Mouse (Mus musculus) MEL (cell line): ENCODE data around the gene Arhgap33.

Experiments used
- CHD1 ChIP-seq: IDR thresholded peaks from 2 replicates; pipeline ENCODE4 v1.6.1; 2012; ENCODE audit warnings: low read depth, mild to moderate bottlenecking, inconsistent platforms, low read length, improper control_type of control experiment
- CTCF ChIP-seq, 3 experiments: IDR thresholded peaks in 2 of 3; conservative IDR thresholded peaks in 1 of 3; 2 replicates each; pipeline ENCODE4 v1.5.1; 2011 to 2012; ENCODE audit warnings: low read length in 3 of 3, low read depth in 2 of 3, mild to moderate bottlenecking in 2 of 3, improper control_type of control experiment in 1 of 3, inconsistent platforms in 1 of 3, mixed read lengths in 1 of 3, moderate library complexity in 1 of 3; ENCODE audit not compliant: control insufficient read depth in 1 of 3, insufficient read depth in 1 of 3, poor library complexity in 1 of 3, severe bottlenecking in 1 of 3
- EP300 ChIP-seq, 2 experiments: IDR thresholded peaks; 2 replicates each; pipeline ENCODE4 v1.6.1; 2011; ENCODE audit warnings: improper control_type of control experiment in 2 of 2, low read length in 2 of 2, low read depth in 1 of 2, mild to moderate bottlenecking in 1 of 2
- GATA1 ChIP-seq: IDR thresholded peaks from 2 replicates; pipeline ENCODE4 v1.6.1; 2011; ENCODE audit warnings: low read depth, low read length, improper control_type of control experiment
- HCFC1 ChIP-seq: IDR thresholded peaks from 2 replicates; pipeline ENCODE4 v1.6.1; 2012; ENCODE audit warnings: low read depth, mild to moderate bottlenecking, inconsistent platforms, low read length, improper control_type of control experiment, moderate library complexity
- MYB ChIP-seq: IDR thresholded peaks from 2 replicates; pipeline ENCODE4 v1.6.1; 2011; ENCODE audit warnings: mild to moderate bottlenecking, low read depth, low read length, improper control_type of control experiment
- POLR2A ChIP-seq, 2 experiments: IDR thresholded peaks; 2 replicates each; pipeline ENCODE4 v1.6.1; 2011 to 2012; ENCODE audit warnings: low read length in 2 of 2, mild to moderate bottlenecking in 2 of 2, control low read depth in 1 of 2, improper control_type of control experiment in 1 of 2, low read depth in 1 of 2, moderate library complexity in 1 of 2; ENCODE audit not compliant: control insufficient read depth in 1 of 2, insufficient read depth in 1 of 2, poor library complexity in 1 of 2
- POLR2AphosphoS2 ChIP-seq: IDR thresholded peaks from 2 replicates; pipeline ENCODE4 v1.6.1; 2011; ENCODE audit warnings: low read length, improper control_type of control experiment
- UBTF ChIP-seq: IDR thresholded peaks from 2 replicates; pipeline ENCODE4 v1.6.1; 2012; ENCODE audit warnings: low read depth, mild to moderate bottlenecking, inconsistent platforms, low read length, improper control_type of control experiment, moderate library complexity, borderline replicate concordance; ENCODE audit not compliant: insufficient read depth
- USF1 ChIP-seq: IDR thresholded peaks from 2 replicates; pipeline ENCODE4 v1.6.1; 2014; ENCODE audit warnings: low read depth, mild to moderate bottlenecking, inconsistent platforms, low read length, improper control_type of control experiment, moderate library complexity
- ZC3H11A ChIP-seq: IDR thresholded peaks from 2 replicates; pipeline ENCODE4 v1.6.1; 2012; ENCODE audit warnings: low read depth, mild to moderate bottlenecking, inconsistent platforms, low read length, improper control_type of control experiment

DNA sequence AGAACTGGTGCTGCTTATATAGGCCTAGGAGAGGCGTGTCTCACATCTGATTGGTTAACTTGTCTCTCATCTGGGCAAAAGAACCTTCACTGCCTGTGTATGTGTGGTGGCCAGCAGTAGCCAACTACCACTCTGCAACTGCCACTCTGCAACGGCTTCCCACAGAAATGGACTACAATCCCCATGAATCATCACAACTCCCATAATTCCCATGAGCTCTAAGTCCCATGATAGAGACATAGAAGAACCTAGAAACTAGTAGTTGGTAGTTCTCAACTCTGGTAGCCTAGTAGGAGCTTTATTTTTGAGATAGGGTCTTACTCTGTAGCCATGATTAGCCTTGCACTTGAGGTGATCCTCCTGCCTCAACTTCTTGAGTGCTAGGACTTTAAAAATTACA lies 15.0 kb upstream of the Arhgap33 start:
- TF ChIP-seq CTCF (IDR thresholded peaks at IDR 0.05 in 2 of 3, conservative IDR thresholded peaks at IDR 0.05 in 1 of 3; ENCODE audit: control insufficient read depth in 1 of 3, insufficient read depth in 1 of 3, low read depth in 2 of 3, low read length in 3 of 3, poor library complexity in 1 of 3, severe bottlenecking in 1 of 3): no peak
- TF ChIP-seq POLR2AphosphoS2: no peak
- TF ChIP-seq POLR2A (IDR thresholded peaks at IDR 0.05; ENCODE audit: control insufficient read depth in 1 of 2, insufficient read depth in 1 of 2, low read depth in 1 of 2, low read length in 2 of 2, poor library complexity in 1 of 2): no peak
- TF ChIP-seq ZC3H11A: no peak
- no peak for TF ChIP-seq EP300 (IDR thresholded peaks at IDR 0.05; ENCODE audit: low read depth in 1 of 2, low read length in 2 of 2)
- no peak for TF ChIP-seq MYB
- TF ChIP-seq USF1: no peak
- TF ChIP-seq GATA1: no peak
- TF ChIP-seq HCFC1: peak; percentile 75
- no peak for TF ChIP-seq UBTF
- TF ChIP-seq CHD1: no peak
